ENCODE assay signal across 20 mouse cellular contexts in the genomic region with DNA sequence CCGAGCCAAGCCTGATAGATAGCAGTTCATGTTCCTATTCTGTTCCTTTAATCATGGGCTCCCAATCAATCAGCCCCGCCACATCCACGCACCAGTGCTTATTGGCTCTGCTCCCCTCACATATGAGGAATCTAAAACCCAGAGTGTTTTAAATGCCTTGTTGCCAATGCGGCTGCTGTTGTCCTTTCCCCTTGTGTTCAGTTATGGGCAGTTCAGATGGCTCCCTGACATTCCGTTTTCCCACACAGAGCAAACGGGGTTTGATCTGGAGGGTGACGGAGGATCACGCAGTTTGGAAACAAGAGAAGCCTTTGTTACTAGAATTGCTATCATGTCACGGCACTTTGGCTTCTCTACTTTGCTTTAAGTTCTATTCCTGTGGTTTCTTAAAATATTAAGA.
DNase-seq lines count a peak whose midpoint lies in the region; ATAC-seq and TF ChIP-seq lines count a peak whose summit lies in the region.
"Had no signal": no experiment of that assay in that cellular context is flagged by ENCODE, and none has a peak within 500 bp of the region (broad histone marks: within the 10 kb centered on the region; RNA-seq: fewer than 3 reads in every experiment).

No protein-coding gene starts in this region.

- no peak for DNase-seq in limb, embryonic 10.5 days (ENCODE audit: low spot score)
- peak; percentile 16 for DNase-seq in lung, postnatal 10 days
- DNase-seq in lung, postnatal 0 days (ENCODE audit: low spot score): no peak
- DNase-seq in left cerebral cortex, postnatal 10 days (ENCODE audit: extremely low spot score in 1 of 2, low spot score in 2 of 2): no peak
- DNase-seq in thymus, adult 18-20 months: no peak
- DNase-seq: adrenal gland, adult 2 months; adrenal gland, postnatal 25 days; cerebellum, adult 18-20 months; cerebellum, adult 9-11 months; cerebellum, postnatal 36 days; gastrocnemius, postnatal 10 days; heart, adult 18-20 months had no signal

- H3K36me3 ChIP-seq in limb, embryonic 15.5 days: no peaks in the 10 kb centered on the region
- no peaks in the 10 kb centered on the region for H3K36me3 ChIP-seq in limb, embryonic 10.5 days
- no peaks in the 10 kb centered on the region for H3K36me3 ChIP-seq in lung, postnatal 0 days (ENCODE audit: insufficient read depth, low read length)
- no peaks in the 10 kb centered on the region for H3K36me3 ChIP-seq in embryonic facial prominence, embryonic 15.5 days
- H3K36me3 ChIP-seq: forebrain, embryonic 10.5 days; hindbrain, embryonic 10.5 days had no signal

- H3K27me3 ChIP-seq in limb, embryonic 15.5 days: no peaks in the 10 kb centered on the region
- H3K27me3 ChIP-seq in limb, embryonic 10.5 days (ENCODE audit: low read depth, poor library complexity, severe bottlenecking): no peaks in the 10 kb centered on the region
- H3K27me3 ChIP-seq in lung, postnatal 0 days (replicated peaks; ENCODE audit: insufficient read depth, low read length): no peaks in the 10 kb centered on the region
- H3K27me3 ChIP-seq in embryonic facial prominence, embryonic 15.5 days: no peaks in the 10 kb centered on the region

- H3K9ac ChIP-seq in limb, embryonic 15.5 days: no peak overlapping the region
- H3K9ac ChIP-seq in lung, postnatal 0 days (replicated peaks; ENCODE audit: low read depth): no peak overlapping the region
- no peak overlapping the region for H3K9ac ChIP-seq in embryonic facial prominence, embryonic 15.5 days
- H3K9ac ChIP-seq: hindbrain, embryonic 14.5 days had no signal

- no peak overlapping the region for H3K4me3 ChIP-seq in limb, embryonic 15.5 days
- no peak overlapping the region for H3K4me3 ChIP-seq in limb, embryonic 10.5 days
- no peak overlapping the region for H3K4me3 ChIP-seq in lung, postnatal 0 days (ENCODE audit: low read depth, low read length)
- no peak overlapping the region for H3K4me3 ChIP-seq in embryonic facial prominence, embryonic 15.5 days (replicated peaks)
- H3K4me3 ChIP-seq: erythroblast, embryonic 14.5 days; forebrain, embryonic 10.5 days; heart, embryonic 10.5 days; hindbrain, embryonic 10.5 days had no signal

- peaks cover 12% of the 10 kb centered on the region; the same call in 1 of the 2 replicates for H3K4me1 ChIP-seq in limb, embryonic 15.5 days
- peaks cover 14% of the 10 kb centered on the region; the same call in 1 of the 2 replicates for H3K4me1 ChIP-seq in limb, embryonic 10.5 days
- H3K4me1 ChIP-seq in lung, postnatal 0 days (ENCODE audit: insufficient read depth, low read depth, low read length): no peaks in the 10 kb centered on the region
- peaks cover 17% of the 10 kb centered on the region for H3K4me1 ChIP-seq in embryonic facial prominence, embryonic 15.5 days
- H3K4me1 ChIP-seq: forebrain, embryonic 10.5 days had no signal

- TF ChIP-seq EP300 in lung, postnatal 0 days (IDR thresholded peaks at IDR 0.05): no peak

- intact Hi-C loops in left cerebral cortex, postnatal 10 days (cut with DNase I): no loop called here

- TF ChIP-seq CTCF in lung, postnatal 0 days (IDR thresholded peaks at IDR 0.05): no peak

- 58% methylated on average over 9 of the region's 9 CpGs for WGBS in limb, embryonic 15.5 days
- 61% methylated on average over 9 of the region's 9 CpGs for WGBS in limb, embryonic 10.5 days
- 47% methylated on average over 9 of the region's 9 CpGs for WGBS in lung, postnatal 0 days
- WGBS in embryonic facial prominence, embryonic 15.5 days: 32% methylated on average over 9 of the region's 9 CpGs

- H3K9me3 ChIP-seq in limb, embryonic 15.5 days: no peaks in the 10 kb centered on the region
- no peaks in the 10 kb centered on the region for H3K9me3 ChIP-seq in limb, embryonic 10.5 days (replicated peaks)
- no peaks in the 10 kb centered on the region for H3K9me3 ChIP-seq in lung, postnatal 0 days (ENCODE audit: low read length)
- H3K9me3 ChIP-seq in embryonic facial prominence, embryonic 15.5 days (replicated peaks): no peaks in the 10 kb centered on the region
- H3K9me3 ChIP-seq: forebrain, embryonic 10.5 days; heart, embryonic 10.5 days; hindbrain, embryonic 10.5 days had no signal

- H3K4me2 ChIP-seq in limb, embryonic 15.5 days: no peak overlapping the region
- no peak overlapping the region for H3K4me2 ChIP-seq in lung, postnatal 0 days (replicated peaks; ENCODE audit: low read depth, low read length)
- H3K4me2 ChIP-seq in embryonic facial prominence, embryonic 15.5 days (replicated peaks): peak overlapping the region; percentile 17; the same call in 1 of the 2 replicates
- H3K4me2 ChIP-seq: hindbrain, embryonic 14.5 days had no signal

- H3K27ac ChIP-seq in limb, embryonic 15.5 days: peak overlapping the region; percentile 3
- H3K27ac ChIP-seq in limb, embryonic 10.5 days: no peak overlapping the region
- H3K27ac ChIP-seq in lung, postnatal 0 days (ENCODE audit: low read length): no peak overlapping the region
- H3K27ac ChIP-seq in embryonic facial prominence, embryonic 15.5 days (replicated peaks): peak overlapping the region; percentile 44; the same call in 1 of the 2 replicates
- H3K27ac ChIP-seq: forebrain, embryonic 10.5 days; heart, embryonic 10.5 days; hindbrain, embryonic 10.5 days; hindbrain, embryonic 14.5 days had no signal

- ATAC-seq in limb, embryonic 15.5 days (ENCODE audit: insufficient number of reproducible peaks, low FRiP score, low TSS enrichment, low read depth): no peak
- no peak for ATAC-seq in lung, postnatal 0 days
- 0 out of 2 replicates have a peak, but pooled peaks have one; percentile 11 for ATAC-seq in embryonic facial prominence, embryonic 15.5 days (ENCODE audit: insufficient number of reproducible peaks, low FRiP score, low TSS enrichment, low read depth)
- ATAC-seq: forebrain, embryonic 16.5 days had no signal

Comparison
In these comparisons a context has a peak if more than half of its experiments do, and no peak if none do; other contexts are left out.
1. H3K27ac ChIP-seq: peak in limb, embryonic 15.5 days (single experiment) and embryonic facial prominence, embryonic 15.5 days (single experiment); none in limb, embryonic 10.5 days (single experiment) and lung, postnatal 0 days (single experiment).